Mouse (Mus musculus) adrenal gland, postnatal 4 days (tissue): ENCODE data around the gene Dab2ip. TPM values are rescaled to one million over a fixed set of nuclear protein-coding genes. Genes with fewer than 3 reads are reported as not detected.

Experiments used
- DNase-seq, 2 experiments: peaks; one replicate each; pipeline ENCODE4 v3.0.0; 2021 to 2022; ENCODE audit warnings: low spot score in 2 of 2, mixed read lengths in 2 of 2
- total RNA-seq, 2 experiments: library from RNA; stranded (reverse); gene quantifications; 2 replicates each; pipeline ENCODE4 v1.2.3; 2021

Dab2ip gene
- total RNA-seq, 2 experiments from 2014 or later, result 74.4 to 77.6 TPM

DNA sequence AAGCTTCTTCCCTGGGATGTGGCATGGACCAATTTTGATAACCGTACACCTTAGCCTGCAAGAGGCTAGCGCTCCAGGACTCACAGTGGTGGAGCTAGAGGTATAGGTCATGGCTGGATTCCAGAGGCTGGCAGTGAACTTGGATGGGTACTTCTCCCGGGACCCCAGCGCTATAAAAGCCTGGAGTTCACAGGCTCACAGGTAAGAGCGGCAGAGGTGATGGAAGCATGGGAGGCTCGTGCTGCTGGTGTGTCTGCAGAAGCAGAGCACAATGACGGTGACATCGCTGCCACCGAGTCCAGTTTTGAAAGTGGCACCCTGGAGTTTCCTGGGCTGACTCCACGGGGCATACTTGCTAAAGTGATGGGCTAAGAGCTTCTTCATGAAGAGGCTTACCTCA is 187.8 kb downstream of the Dab2ip start:
- no peak for DNase-seq

GRCm38 (mm10) chr2:35746638-35747037 is 188.6 kb downstream of the Dab2ip start:
- DNase-seq, result no peak

DNA sequence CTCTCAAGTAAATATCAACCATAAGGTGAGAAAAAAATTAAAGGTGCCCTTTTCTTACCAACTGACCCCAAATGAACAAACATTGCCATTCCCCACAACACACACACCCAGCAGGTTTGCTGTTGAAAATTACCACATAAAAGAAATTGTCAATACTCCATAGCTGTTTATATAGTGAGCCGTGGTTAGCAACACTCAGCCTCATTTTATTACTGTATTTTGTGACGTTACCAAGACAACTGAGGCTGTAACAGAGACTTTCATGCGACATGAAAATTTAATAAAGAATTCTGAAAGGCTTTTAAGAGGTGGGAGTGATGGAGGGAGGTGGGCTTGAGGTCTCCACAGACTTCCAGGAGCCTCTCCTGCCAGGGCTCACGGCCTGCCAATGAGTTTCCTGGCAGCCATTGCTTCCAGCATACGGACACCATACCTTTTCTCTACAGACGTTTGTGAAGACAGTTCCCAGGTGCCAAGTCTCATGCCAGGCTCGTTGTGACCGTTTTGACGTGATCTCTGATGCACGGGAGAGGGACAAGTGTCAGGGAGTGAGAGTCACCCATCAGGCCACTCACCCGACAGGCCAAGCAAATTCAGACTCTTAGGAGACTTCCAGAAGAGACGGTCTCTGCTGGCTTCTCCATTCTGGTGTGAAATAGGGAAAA is 189.4 kb downstream of the Dab2ip start:
- no peak for DNase-seq

- DNase-seq, result no peak
Measured at GRCm38 (mm10) chr2:35750533-35751141, 192.6 kb downstream of the Dab2ip start.

DNA sequence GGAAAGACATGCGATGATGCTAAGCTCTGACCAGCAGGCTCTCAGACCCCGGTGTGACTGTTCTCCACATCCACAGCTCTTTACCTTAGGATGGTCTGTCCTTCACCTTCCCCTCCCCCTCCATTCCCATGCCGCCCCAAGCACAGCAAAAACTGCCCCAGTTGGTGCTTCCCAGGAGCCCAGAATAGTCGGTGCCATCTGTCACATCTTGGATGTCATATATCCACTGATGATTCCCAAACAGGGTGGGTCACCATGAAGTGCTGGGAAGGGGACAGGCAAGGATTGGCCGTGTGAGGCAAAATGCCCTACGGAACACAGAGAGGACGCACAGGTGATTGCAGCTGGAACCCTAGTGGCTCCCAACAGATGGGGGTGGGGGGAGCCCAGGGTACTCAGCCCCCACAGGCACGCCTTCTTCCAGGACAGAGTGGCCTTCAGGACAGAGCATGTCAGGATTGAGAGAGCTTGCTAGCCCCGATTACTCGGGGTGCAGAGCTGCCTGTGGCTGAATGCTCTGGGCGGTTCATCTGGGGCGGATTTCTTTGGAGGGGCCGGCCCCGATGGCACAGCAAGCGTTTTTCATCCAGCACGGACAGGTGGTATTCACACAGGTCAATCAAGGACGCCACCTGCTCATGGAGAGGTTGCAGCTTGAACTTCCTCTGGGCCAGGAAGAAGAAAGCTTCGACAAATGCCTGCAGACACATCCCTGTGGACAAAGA is 193.9 kb downstream of the Dab2ip start:
- no peak for DNase-seq

DNA sequence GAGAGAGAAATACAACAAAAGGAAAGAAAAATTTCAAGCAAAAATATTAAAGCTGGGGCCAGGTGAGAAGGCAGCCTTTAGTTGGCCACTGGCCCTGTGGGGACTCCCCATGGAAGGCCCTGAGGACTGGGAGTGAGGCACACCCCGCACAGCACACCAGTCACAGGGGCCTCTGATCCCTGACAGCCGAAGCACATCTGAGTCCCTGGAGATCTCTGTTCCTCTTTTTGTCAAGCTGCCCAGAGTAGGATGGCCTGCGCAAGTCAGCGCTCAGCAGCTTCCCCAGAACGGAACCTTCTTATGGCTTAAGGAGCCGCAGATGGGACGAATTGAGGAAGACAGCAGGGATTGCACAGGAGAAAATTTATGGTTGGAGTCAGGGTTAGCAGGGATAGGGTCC is 198.4 kb downstream of the Dab2ip start:
- no peak for DNase-seq

GRCm38 (mm10) chr2:35760352-35760751 is 202.3 kb downstream of the Dab2ip start:
- no peak for DNase-seq

GRCm38 (mm10) chr2:35760867-35761266 is 202.8 kb downstream of the Dab2ip start:
- no peak for DNase-seq

DNA sequence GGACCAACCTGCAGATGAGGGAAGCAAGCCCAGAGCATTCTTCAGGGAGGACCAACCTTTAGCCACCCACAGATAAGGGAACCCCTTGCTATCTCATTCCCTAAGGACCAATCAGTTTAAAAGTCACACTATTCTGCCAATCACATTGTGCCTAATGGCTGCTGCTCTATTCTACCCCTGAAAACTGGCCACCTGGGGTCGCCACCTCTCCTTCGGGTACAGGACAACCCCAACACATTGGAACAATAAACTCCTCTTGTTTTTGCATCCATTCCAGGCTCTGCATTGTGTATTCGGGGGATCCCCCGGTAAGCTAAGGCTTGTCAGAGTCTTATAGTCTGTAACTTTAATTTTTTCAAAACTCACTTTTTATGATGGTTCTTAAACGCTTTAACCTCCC is 203.4 kb downstream of the Dab2ip start:
- no peak for DNase-seq

GRCm38 (mm10) chr2:35763818-35764217 is 205.8 kb downstream of the Dab2ip start:
- no peak for DNase-seq

GRCm38 (mm10) chr2:35764328-35764727 is 206.3 kb downstream of the Dab2ip start:
- DNase-seq, result no peak

GRCm38 (mm10) chr2:35767834-35768537 is 209.9 kb downstream of the Dab2ip start:
- no peak for DNase-seq

- DNase-seq, result no peak
Measured at GRCm38 (mm10) chr2:35768538-35769238, 210.6 kb downstream of the Dab2ip start.

DNA sequence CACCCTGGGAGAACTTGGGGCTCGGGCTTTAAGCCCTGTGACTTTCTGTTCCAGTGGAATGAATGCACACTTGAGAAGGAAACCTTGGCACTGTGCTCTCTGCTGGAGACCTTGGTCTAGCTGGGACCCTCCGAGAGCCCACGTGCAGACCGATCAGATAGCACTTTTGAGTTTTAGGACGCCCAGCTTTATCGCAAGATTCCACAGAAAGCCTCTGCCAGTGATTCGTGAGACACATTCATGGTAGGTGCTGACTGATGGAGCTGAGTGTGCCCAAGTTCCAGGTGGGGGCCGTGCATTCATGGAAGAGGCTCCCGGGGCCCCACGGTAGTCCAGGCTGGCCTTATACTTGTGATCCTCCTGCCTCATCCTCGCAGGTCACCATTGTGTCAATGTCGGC is 211.3 kb downstream of the Dab2ip start:
- no peak for DNase-seq

- no peak for DNase-seq
Measured at GRCm38 (mm10) chr2:35770541-35770940, 212.5 kb downstream of the Dab2ip start.

- DNase-seq, result no peak
Measured at GRCm38 (mm10) chr2:35775651-35776055, 217.6 kb downstream of the Dab2ip start.

DNA sequence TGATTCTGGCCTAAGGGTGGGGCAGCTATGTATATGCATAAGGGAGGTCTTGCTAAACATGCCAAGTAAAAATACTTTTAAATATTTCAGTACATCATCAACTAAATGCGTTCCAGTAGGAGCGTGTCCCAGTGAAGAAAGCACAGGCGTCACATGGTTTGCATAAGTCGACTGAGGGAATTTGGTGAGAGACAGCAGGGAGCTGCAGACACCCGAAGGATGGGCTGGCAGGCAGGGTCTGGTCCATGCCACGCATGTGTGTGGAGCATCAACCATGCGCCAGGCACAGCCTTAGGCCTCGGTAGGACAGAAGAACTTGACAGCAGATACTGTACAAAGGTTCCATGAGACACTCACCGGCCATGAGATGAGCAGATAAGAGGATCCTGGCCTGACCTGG is 218.9 kb downstream of the Dab2ip start:
- DNase-seq, result no peak

GRCm38 (mm10) chr2:35779266-35779665 is 221.2 kb downstream of the Dab2ip start:
- DNase-seq, result no peak
